Mouse (Mus musculus): Measurements from ENCODE around the gene Cst3.

- TF ChIP-seq E2F4 (IDR thresholded peaks at IDR 0.05; ENCODE audit: insufficient read depth), result no peak
- TF ChIP-seq POLR2A (IDR thresholded peaks at IDR 0.05; ENCODE audit: insufficient read length, low read depth), result no peak
- no peak for TF ChIP-seq MAX (IDR thresholded peaks at IDR 0.05; ENCODE audit: low read depth)
Measured at GRCm38 (mm10) chr2:148889331-148890010, 14.0 kb upstream of the Cst3 start.
